8 mouse cellular contexts compared by ENCODE assay signal in the genomic region with DNA sequence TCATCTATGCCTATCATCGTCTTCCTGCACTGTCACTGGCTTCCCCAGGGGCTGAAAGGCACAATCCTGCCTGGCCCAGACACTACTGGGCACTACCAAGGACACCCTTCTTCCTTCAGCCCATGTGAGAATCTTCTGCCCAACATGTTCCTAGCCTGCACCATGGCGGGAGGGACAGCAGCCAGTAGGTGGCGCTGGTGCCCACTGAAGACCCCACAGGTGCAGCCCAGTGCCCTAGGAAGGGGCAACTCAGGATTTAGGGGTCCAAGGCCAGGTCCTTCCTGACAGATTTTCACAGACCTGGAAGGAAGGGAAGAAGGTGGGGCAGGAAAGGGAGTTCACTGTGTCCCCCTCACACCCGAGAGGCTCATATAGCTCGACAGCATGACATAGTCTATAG. TPM values are rescaled to one million over a fixed set of nuclear protein-coding genes. Genes with fewer than 3 reads are reported as not detected.
DNase-seq lines count a peak whose midpoint lies in the region; ATAC-seq and TF ChIP-seq lines count a peak whose summit lies in the region.

No protein-coding gene starts in this region.

- H3K9me3 ChIP-seq in heart, embryonic 11.5 days (replicated peaks; ENCODE audit: control insufficient read depth, low read length) = no peaks in the 10 kb centered on the region
- H3K9me3 ChIP-seq in hindbrain, postnatal 0 days (ENCODE audit: low read length) = no peaks in the 10 kb centered on the region

- no peak overlapping the region for H3K27ac ChIP-seq in heart, embryonic 11.5 days (ENCODE audit: low read depth, low read length)
- H3K27ac ChIP-seq in hindbrain, postnatal 0 days = no peak overlapping the region
- no peak overlapping the region for H3K27ac ChIP-seq in thymus, adult 2 months (ENCODE audit: control insufficient read depth, insufficient read depth, low read length)

- H3K27me3 ChIP-seq in heart, embryonic 11.5 days (ENCODE audit: control insufficient read depth, insufficient read depth, low read length) = peaks cover 4% of the 10 kb centered on the region; the same call in 1 of the 2 replicates
- no peaks in the 10 kb centered on the region for H3K27me3 ChIP-seq in hindbrain, postnatal 0 days (ENCODE audit: insufficient read depth, low read length)
- H3K27me3 ChIP-seq in thymus, adult 2 months (ENCODE audit: control insufficient read depth, insufficient read depth, low read length) = no peaks in the 10 kb centered on the region

- no peak for ATAC-seq in heart, embryonic 11.5 days (replicated peaks; ENCODE audit: insufficient number of reproducible peaks, low FRiP score, low TSS enrichment)
- peak; percentile 6; the same call in 1 of the 2 replicates for ATAC-seq in hindbrain, postnatal 0 days
- ATAC-seq in megakaryocyte-erythroid progenitor cell, adult 5-6 weeks (replicated peaks; ENCODE audit: low FRiP score, low TSS enrichment, poor library complexity, severe bottlenecking) = peak; percentile 53

- intact Hi-C loops in heart, postnatal 14 days (cut with DNase I) = loop anchor here (2.0 to 10.0 kb wide), 2 partner anchors 82 to 510 kb away; no protein-coding TSS in a partner anchor

- H3K4me2 ChIP-seq in heart, embryonic 11.5 days = no peak overlapping the region
- no peak overlapping the region for H3K4me2 ChIP-seq in hindbrain, postnatal 0 days (ENCODE audit: low read depth, low read length)

- H3K4me3 ChIP-seq in heart, embryonic 11.5 days (ENCODE audit: low read depth, low read length) = no peak overlapping the region
- no peak overlapping the region for H3K4me3 ChIP-seq in hindbrain, postnatal 0 days (ENCODE audit: low read length)
- no peak overlapping the region for H3K4me3 ChIP-seq in thymus, adult 2 months (ENCODE audit: control insufficient read depth, insufficient read depth, low read length)

- DNase-seq in heart, postnatal 14 days = peak; percentile 53 to 59
- peak; percentile 73 to 76 for DNase-seq in B cell, adult 2 months
- DNase-seq in T-cell, adult 2 months (ENCODE audit: low spot score) = peak; percentile 43
- peak; percentile 56 for DNase-seq in hindbrain, postnatal 0 days (ENCODE audit: low spot score)
- DNase-seq in thymus, adult 2 months = peak; percentile 80
- DNase-seq in adipocyte (ENCODE audit: low spot score) = no peak

- H3K4me1 ChIP-seq in heart, embryonic 11.5 days (ENCODE audit: control insufficient read depth, insufficient read depth, low read length) = 0 out of 2 replicates have a peak, but pooled peaks cover 2% of the 10 kb centered on the region
- no peaks in the 10 kb centered on the region for H3K4me1 ChIP-seq in hindbrain, postnatal 0 days (ENCODE audit: insufficient read depth, low read length)
- peaks cover 15% of the 10 kb centered on the region for H3K4me1 ChIP-seq in thymus, adult 2 months (replicated peaks; ENCODE audit: control insufficient read depth, insufficient read depth, low read length)

- TF ChIP-seq POLR2A in thymus, adult 2 months (IDR thresholded peaks at IDR 0.05; ENCODE audit: control insufficient read depth, extremely low read depth, insufficient read depth, low read length, poor library complexity) = no peak

- 39% methylated on average over 5 of the region's 5 CpGs for WGBS in heart, embryonic 11.5 days (ENCODE audit: insufficient replicate concordance)
- 41% methylated on average over 5 of the region's 5 CpGs for WGBS in hindbrain, postnatal 0 days
- 53% methylated on average over 5 of the region's 5 CpGs for WGBS in thymus, adult 2 months

- H3K36me3 ChIP-seq in heart, embryonic 11.5 days (ENCODE audit: control insufficient read depth, insufficient read depth, low read length) = no peaks in the 10 kb centered on the region
- no peaks in the 10 kb centered on the region for H3K36me3 ChIP-seq in hindbrain, postnatal 0 days (ENCODE audit: insufficient read depth, low read length)
- no peaks in the 10 kb centered on the region for H3K36me3 ChIP-seq in thymus, adult 2 months (ENCODE audit: control insufficient read depth, insufficient read depth, low read length)

- H3K9ac ChIP-seq in heart, embryonic 11.5 days (ENCODE audit: low read depth, low read length) = no peak overlapping the region
- H3K9ac ChIP-seq in hindbrain, postnatal 0 days (replicated peaks; ENCODE audit: low read length) = no peak overlapping the region

- peak; percentile 82 for TF ChIP-seq CTCF in hindbrain, postnatal 0 days (IDR thresholded peaks at IDR 0.05; ENCODE audit: low read depth)
- peak; percentile 98 for TF ChIP-seq CTCF in thymus, adult 2 months (IDR thresholded peaks at IDR 0.05; ENCODE audit: borderline replicate concordance, control insufficient read depth, extremely low read depth, insufficient read depth, low read length, poor library complexity)

RNA-seq across cellular contexts. Expression of a gene that starts 47.7 kb away (rescaled TPM):
- total RNA-seq in heart, postnatal 14 days (2021) = 10 to 100 TPM; 10.6 to 12.1 TPM
- polyA plus RNA-seq in heart, embryonic 11.5 days (2014; fragmentation: Nextera tagmentation; extraction: Ambion mirVana) = 10.6 and 14.3 TPM in 2 replicates
- total RNA-seq in hindbrain, postnatal 0 days (2014; rRNA removed) = 12.4 and 14.2 TPM in 2 replicates
- polyA plus RNA-seq in hindbrain, postnatal 0 days (2015; fragmentation: Nextera tagmentation; extraction: Ambion mirVana) = 21.8 and 25.1 TPM in 2 replicates
- total RNA-seq in megakaryocyte-erythroid progenitor cell, adult 5-6 weeks (2014; fragmentation: Nextera tagmentation) = 105 and 123 TPM in 2 replicates
- total RNA-seq in megakaryocyte-erythroid progenitor cell, adult 5-6 weeks (2017) = 66.1 and 86.4 TPM in 2 replicates
- polyA plus RNA-seq in thymus, adult 2 months (2012; rRNA removed) = 176 and 181 TPM in 2 replicates
